Mouse (Mus musculus) large intestine, adult 2 months (tissue): Measurements from ENCODE around the gene Rcn1. TPM values are rescaled to one million over a fixed set of nuclear protein-coding genes. Genes with fewer than 3 reads are reported as not detected.
A peak's percentile ranks its signal among the peaks of the same experiment; 100 is the strongest.

Source experiments
- DNase-seq: peaks from one replicate; pipeline ENCODE4 v3.0.0-alpha.2; 2012; ENCODE audit warnings: low read depth, low spot score
- WGBS: fragments of 180-500 bp; shearing (Covaris S2); methylation state at CpG from one replicate; pipeline ENCODE4 v1.1.7; 2018; 5-methylcytosine and 5-hydroxymethylcytosine counted together
- polyA plus RNA-seq: library from polyadenylated mRNA; depleted of rRNA; stranded (reverse); fragments of >200 nt; gene quantifications from 2 replicates; pipeline ENCODE4 v1.2.3, GENCODE M21; 2012; rRNA removed

Rcn1 gene
- 3.8 and 5.1 TPM in 2 replicates for polyA plus RNA-seq

DNA sequence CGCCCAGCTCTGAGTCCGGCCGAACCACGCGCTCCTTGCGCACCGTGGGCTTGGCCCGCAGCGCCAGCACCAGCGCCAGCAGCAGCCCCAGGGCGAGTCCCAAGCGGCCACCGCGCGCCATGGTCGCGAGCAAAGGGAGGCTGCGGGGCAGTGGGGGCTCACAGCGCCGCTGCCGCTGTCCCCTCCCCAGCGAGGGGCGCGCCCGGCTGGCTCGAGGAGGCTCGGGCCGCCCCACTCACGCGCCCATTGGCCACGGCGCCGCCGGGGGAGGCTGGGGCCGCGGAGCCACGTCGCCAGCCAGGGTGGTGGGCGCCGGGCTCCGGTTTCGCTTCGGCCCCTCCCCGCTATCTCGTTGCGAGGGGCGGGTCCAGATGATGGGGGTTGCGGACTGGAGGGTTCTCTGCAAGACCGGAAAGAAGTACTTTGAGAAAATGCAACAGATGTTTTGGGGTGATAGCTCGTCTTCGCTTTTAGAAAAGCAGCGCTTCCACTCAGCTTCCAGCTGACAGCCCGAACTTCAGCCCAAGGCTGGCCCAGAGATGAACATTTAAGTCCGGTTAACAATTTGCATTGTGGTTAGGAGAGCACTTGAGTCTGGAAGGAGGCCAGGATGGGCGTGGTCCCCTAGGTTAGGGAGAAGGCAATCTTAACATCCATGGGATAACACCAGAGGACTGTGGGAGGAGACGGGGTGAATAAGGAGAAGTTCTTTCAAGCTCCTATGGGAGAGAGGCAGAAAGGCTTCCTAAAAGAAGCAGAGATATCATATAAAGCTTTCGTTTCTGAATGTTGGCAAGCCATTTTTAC, at the start of gene Rcn1:
Gene Rcn1, minus strand, starts transcription at position 235 of the 807 bp plus-strand sequence.
- 1% methylated on average over 57 of the region's 57 CpGs for WGBS
- DNase-seq: peak; percentile 19

GRCm38 (mm10) chr2:105444072-105444471, 45.0 kb upstream of the Rcn1 start:
- WGBS: 29% methylated on average over 3 of the region's 3 CpGs
- no peak for DNase-seq

GRCm38 (mm10) chr2:105439022-105439421, 39.9 kb upstream of the Rcn1 start:
- 49% methylated on average over 4 of the region's 4 CpGs for WGBS

DNA sequence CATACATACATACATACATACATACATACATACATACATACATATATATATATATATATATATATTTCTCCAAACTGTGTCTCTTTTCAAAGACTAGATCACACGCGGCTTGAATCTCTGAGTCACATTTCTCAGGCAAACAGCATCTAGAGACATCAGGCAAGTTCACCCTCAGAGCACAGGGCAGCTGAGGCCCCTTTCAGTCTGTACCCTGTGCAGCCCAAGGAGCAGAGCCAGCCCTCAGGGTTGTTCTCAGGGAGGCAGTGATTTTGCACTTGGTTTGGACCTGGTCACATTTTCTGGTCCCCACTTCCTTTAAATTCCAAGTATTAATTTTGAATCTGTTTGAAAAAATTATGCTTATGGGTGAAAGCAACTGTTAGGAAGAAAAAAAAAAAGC, 39.4 kb upstream of the Rcn1 start:
- 88% methylated on average over 2 of the region's 2 CpGs for WGBS
- no peak for DNase-seq

More at GRCm38 (mm10) chr2:105439022-105439421, 39.9 kb upstream of the Rcn1 start:
- no peak for DNase-seq

DNA sequence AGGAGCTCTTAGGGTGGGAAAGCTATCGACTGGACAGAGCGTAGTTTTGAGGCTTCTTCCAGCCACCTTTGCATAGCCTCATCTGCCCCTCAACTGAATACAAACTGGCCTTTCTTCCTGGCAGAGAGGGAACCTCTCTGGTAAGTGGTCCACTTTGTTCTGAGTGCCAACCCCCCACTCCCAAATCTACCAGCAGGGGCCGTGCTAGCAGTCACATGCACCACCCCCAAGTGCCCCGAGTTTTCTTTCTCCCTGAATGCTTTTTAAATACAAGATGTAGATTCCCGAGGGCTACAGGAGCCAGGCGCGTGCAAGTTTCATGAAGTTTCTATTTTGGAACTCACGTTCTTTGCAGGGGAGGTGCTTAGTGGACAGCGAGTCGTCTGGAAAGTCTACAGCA, 33.8 kb upstream of the Rcn1 start:
- WGBS: 15% methylated on average over 10 of the region's 10 CpGs
- no peak for DNase-seq

- DNase-seq: no peak
- 66% methylated on average over 5 of the region's 5 CpGs for WGBS
These were observed 31.3 kb upstream of the Rcn1 start for GRCm38 (mm10) chr2:105430373-105430772.

- 46% methylated on average over 6 of the region's 6 CpGs for WGBS
These were observed 30.8 kb upstream of the Rcn1 start for GRCm38 (mm10) chr2:105429899-105430298.

GRCm38 (mm10) chr2:105428467-105428866, 29.3 kb upstream of the Rcn1 start:
- 26% methylated on average over 6 of the region's 6 CpGs for WGBS
- no peak for DNase-seq

More at GRCm38 (mm10) chr2:105429899-105430298, 30.8 kb upstream of the Rcn1 start:
- DNase-seq: no peak

- DNase-seq: peak; percentile 24
- WGBS: 2% methylated on average over 12 of the region's 12 CpGs
These were observed 28.9 kb upstream of the Rcn1 start for GRCm38 (mm10) chr2:105428029-105428428.

- WGBS: 70% methylated on average over 8 of the region's 8 CpGs
- DNase-seq: no peak
These were observed 28.3 kb upstream of the Rcn1 start for GRCm38 (mm10) chr2:105427447-105427846.

DNA sequence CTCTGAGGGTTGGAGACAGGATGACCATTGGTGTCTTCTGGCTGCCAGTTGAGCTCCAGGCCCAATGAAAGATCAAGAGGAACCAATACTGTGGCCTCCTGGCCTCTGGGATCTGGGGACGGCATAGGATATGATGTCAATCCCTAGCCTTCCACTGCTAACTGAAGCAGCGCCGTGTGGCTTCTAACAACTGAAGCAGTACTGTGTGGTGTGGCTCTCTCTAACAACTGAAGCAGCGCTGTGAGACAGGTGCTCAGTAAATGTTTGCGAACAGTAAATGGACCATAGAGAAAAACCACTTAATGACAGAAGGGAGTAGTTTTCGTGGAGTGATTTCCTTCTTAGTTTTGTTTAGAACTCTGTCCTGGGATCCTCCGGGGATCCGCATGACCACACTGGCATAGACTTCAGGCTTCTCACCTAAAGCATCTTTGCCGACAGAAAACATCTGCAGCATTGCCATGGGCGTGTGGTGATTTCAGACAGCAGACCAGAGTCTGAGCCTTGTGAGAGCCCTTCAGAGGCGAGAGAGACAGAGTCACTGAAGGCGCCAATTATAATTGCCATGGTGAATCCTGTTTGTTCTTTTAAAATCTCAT, 19.6 kb upstream of the Rcn1 start:
- no peak for DNase-seq
- 53% methylated on average over 12 of the region's 12 CpGs for WGBS

DNA sequence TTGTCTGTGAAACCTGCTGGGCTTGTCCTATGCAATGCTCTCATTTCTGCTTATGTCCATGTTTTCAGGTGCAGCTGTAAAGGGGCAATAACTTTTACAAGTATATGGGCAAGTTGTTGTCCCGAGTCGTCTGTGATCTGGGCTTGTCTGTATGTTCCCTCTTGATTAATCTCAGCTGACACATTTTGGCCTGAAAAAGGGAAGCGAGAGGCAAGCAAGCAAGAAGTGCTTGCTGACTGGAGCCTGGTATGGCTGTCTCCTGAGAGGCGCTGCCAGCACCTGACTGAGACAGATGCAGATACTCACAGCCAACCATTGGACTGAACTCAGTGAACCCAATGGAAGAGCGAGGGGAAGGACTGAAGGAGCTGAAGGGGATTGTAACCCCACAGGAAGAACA, 18.5 kb upstream of the Rcn1 start:
- DNase-seq: no peak
- 36% methylated on average over 5 of the region's 5 CpGs for WGBS

DNA sequence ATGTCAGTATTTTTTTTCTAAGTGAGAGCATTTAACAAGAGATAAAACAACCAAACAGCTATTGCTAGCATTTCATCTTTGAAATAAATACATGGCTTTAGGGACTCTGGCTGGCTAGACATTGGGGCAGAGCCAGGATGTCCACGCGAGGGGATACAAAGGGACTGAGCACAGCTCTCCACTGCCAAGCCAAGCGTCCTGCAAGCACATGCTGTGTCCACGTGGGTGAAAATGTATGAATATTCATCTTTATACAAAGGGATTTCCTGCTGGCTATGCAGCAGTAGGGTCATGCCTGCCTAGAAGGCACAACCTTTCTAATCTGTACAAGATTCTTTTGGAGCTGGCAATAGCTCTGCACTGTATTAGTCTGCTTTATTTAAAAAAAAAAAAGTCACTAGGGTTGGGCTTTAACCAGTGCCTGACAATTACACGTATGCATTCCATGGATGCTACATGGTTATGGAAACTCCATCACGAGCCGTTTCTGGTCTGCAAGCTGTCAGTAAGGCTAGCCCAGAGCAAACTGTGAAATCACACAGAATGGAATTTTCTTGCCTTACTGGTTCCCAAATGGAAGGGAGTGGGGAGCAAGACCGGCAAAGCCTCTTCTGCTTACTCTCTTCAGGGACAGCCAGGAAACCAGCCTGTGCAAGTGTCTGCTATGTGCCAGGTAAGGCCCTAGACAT, 17.7 kb upstream of the Rcn1 start:
- 46% methylated on average over 8 of the region's 8 CpGs for WGBS

GRCm38 (mm10) chr2:105416046-105416659, 17.0 kb upstream of the Rcn1 start:
- WGBS: 57% methylated on average over 7 of the region's 7 CpGs
- no peak for DNase-seq

More for the DNA sequence above, 17.7 kb upstream of the Rcn1 start:
- DNase-seq: no peak

DNA sequence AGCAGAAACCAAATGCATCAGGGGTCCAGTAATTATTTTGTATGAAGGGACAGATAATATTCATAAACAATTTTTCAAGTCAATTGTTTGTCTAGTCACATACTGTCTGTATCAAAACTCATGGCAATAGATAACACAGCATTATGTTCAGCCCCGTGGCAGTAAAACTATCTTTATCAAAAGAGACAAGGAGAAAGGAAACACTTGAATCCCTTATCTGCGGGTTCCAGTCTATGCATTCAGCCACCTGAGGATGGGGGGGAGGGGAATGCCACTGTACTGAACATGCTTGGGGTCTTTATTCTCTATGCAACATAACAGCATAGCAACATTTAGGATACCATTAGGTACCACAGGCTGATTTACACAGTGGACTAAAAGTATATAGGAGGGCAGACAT, 15.2 kb upstream of the Rcn1 start:
- WGBS: 65% methylated on average over 2 of the region's 2 CpGs
- no peak for DNase-seq

- no peak for DNase-seq
- 91% methylated on average over 1 of the region's 1 CpGs for WGBS
These were observed 10.1 kb upstream of the Rcn1 start for GRCm38 (mm10) chr2:105409253-105409652.

DNA sequence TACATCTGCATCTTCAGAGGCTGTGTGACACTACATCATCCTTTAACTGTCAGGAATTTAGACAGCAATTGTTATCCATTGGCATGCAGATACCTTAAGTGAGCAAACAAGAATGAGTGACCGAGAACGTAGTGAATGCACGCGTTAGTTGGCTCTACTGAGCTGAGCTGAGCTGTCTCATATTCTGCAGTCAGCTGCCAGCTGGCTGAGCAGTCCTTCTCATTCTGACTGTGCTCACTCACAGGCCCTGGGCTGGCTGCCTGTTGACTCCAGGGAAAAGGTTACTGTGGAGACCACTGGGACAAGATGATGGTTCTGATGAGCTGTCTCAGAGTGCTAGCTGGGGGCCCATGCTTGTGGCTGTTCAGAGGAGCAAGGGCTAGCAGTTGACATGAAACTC, 9.4 kb upstream of the Rcn1 start:
- DNase-seq: no peak
- 43% methylated on average over 4 of the region's 4 CpGs for WGBS

GRCm38 (mm10) chr2:105402180-105402579, 3.1 kb upstream of the Rcn1 start:
- 88% methylated on average over 2 of the region's 2 CpGs for WGBS
- DNase-seq: no peak

GRCm38 (mm10) chr2:105400558-105400957, 1.4 kb upstream of the Rcn1 start:
- 79% methylated on average over 4 of the region's 4 CpGs for WGBS
- no peak for DNase-seq

DNA sequence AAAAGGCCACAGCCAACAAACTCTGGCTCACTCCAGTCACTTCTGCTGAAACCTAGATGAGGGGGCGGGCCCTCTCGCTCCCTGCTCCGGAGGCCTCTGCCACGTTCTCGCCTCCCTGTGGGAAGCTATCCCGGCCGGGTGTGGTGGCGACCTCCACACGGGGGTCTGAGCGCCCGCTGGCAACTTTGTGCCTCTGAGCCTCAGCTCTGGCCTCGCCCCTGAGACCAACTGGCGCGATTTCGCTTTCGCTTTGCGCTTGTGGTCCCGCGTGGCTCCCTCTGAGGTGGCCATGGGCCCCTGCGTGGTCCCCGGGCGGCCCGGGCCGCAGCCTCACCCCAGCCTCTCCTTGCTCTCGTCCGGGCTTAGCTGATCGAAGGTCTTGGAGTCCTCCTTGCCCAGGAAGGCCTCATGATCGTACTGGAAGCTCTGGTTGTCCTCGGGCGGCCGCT, 459 bp downstream of the Rcn1 start:
- DNase-seq: no peak
- WGBS: under 1% methylated on average over 31 of the region's 31 CpGs
